Mouse (Mus musculus): ENCODE data around the gene Lrrc34. TPM values are rescaled to one million over a fixed set of nuclear protein-coding genes. Genes with fewer than 3 reads are reported as not detected.

Gene Lrrc34
- polyA plus RNA-seq, 1 experiment: not detected

GRCm38 (mm10) chr3:30597271-30597670, 50.4 kb downstream of the Lrrc34 start:
- TF ChIP-seq MAX (IDR thresholded peaks at IDR 0.05): no peak
- TF ChIP-seq MYOG (IDR thresholded peaks at IDR 0.05; ENCODE audit: control insufficient read depth, extremely low read depth, insufficient read length): no peak
- TF ChIP-seq FOSL1 (IDR thresholded peaks at IDR 0.05; ENCODE audit: insufficient read depth, low read length, poor library complexity, severe bottlenecking): no peak
- no peak for TF ChIP-seq CTCF (IDR thresholded peaks at IDR 0.05; ENCODE audit: control insufficient read depth, insufficient read depth, insufficient read length)
- TF ChIP-seq MYOD1 (IDR thresholded peaks at IDR 0.05; ENCODE audit: control insufficient read depth, insufficient read length, low read depth): no peak
- no peak for TF ChIP-seq CEBPB (IDR thresholded peaks at IDR 0.05; ENCODE audit: low read depth)
- H3K79me3 ChIP-seq (ENCODE audit: low read depth): no peaks in the 10 kb centered on the region
- no peaks in the 10 kb centered on the region for H3K36me3 ChIP-seq (ENCODE audit: control insufficient read depth, insufficient read depth)

GRCm38 (mm10) chr3:30595111-30595832, 52.4 kb downstream of the Lrrc34 start:
- Histone ChIP-seq H3K79me2 (ENCODE audit: control insufficient read depth, insufficient read depth) (no peaks in the 10 kb centered on the region), H3K27me3 (ENCODE audit: control insufficient read depth, insufficient read depth, insufficient read length) (no peaks in the 10 kb centered on the region), H3K79me3 (ENCODE audit: low read depth) (no peaks in the 10 kb centered on the region), H3K36me3 (ENCODE audit: control insufficient read depth, insufficient read depth) (no peaks in the 10 kb centered on the region), H3ac (ENCODE audit: control insufficient read depth, insufficient read length, low read depth) (peak overlapping the region; percentile 88), H3K4me3 (ENCODE audit: insufficient read depth, poor library complexity, severe bottlenecking) (peak overlapping the region; percentile 36)
- no peak for TF ChIP-seq MYOG (IDR thresholded peaks at IDR 0.05; ENCODE audit: control insufficient read depth, extremely low read depth, insufficient read length)
- TF ChIP-seq MAX (IDR thresholded peaks at IDR 0.05): no peak
- no peak for TF ChIP-seq FOSL1 (IDR thresholded peaks at IDR 0.05; ENCODE audit: insufficient read depth, low read length, poor library complexity, severe bottlenecking)
- TF ChIP-seq MYOD1 (IDR thresholded peaks at IDR 0.05; ENCODE audit: control insufficient read depth, insufficient read length, low read depth): no peak
- TF ChIP-seq CEBPB (IDR thresholded peaks at IDR 0.05; ENCODE audit: low read depth): no peak
- no peak for TF ChIP-seq CTCF (IDR thresholded peaks at IDR 0.05; ENCODE audit: control insufficient read depth, insufficient read depth, insufficient read length)
- TF ChIP-seq USF1 (IDR thresholded peaks at IDR 0.05; ENCODE audit: low read depth): no peak

More at GRCm38 (mm10) chr3:30597271-30597670, 50.4 kb downstream of the Lrrc34 start:
- Histone ChIP-seq H3K4me3 (ENCODE audit: insufficient read depth, poor library complexity, severe bottlenecking) (no peak overlapping the region), H3K79me2 (ENCODE audit: control insufficient read depth, insufficient read depth) (no peaks in the 10 kb centered on the region), H3K27me3 (ENCODE audit: control insufficient read depth, insufficient read depth, insufficient read length) (no peaks in the 10 kb centered on the region), H3ac (ENCODE audit: control insufficient read depth, insufficient read length, low read depth) (no peak overlapping the region)

GRCm38 (mm10) chr3:30593719-30594485, 53.8 kb downstream of the Lrrc34 start:
- TF ChIP-seq MAX (IDR thresholded peaks at IDR 0.05): no peak
- TF ChIP-seq CEBPB (IDR thresholded peaks at IDR 0.05; ENCODE audit: low read depth): no peak
- no peak for TF ChIP-seq USF1 (IDR thresholded peaks at IDR 0.05; ENCODE audit: low read depth)
- TF ChIP-seq FOSL1 (IDR thresholded peaks at IDR 0.05; ENCODE audit: insufficient read depth, low read length, poor library complexity, severe bottlenecking): no peak
- no peak for TF ChIP-seq MYOG (IDR thresholded peaks at IDR 0.05; ENCODE audit: control insufficient read depth, extremely low read depth, insufficient read length)
- TF ChIP-seq MYOD1 (IDR thresholded peaks at IDR 0.05; ENCODE audit: control insufficient read depth, insufficient read length, low read depth): no peak
- TF ChIP-seq CTCF (IDR thresholded peaks at IDR 0.05; ENCODE audit: control insufficient read depth, insufficient read depth, insufficient read length): no peak
- Histone ChIP-seq H3ac (ENCODE audit: control insufficient read depth, insufficient read length, low read depth) (no peak overlapping the region), H3K27me3 (ENCODE audit: control insufficient read depth, insufficient read depth, insufficient read length) (no peaks in the 10 kb centered on the region), H3K79me3 (ENCODE audit: low read depth) (no peaks in the 10 kb centered on the region), H3K79me2 (ENCODE audit: control insufficient read depth, insufficient read depth) (no peaks in the 10 kb centered on the region), H3K36me3 (ENCODE audit: control insufficient read depth, insufficient read depth) (no peaks in the 10 kb centered on the region), H3K4me3 (ENCODE audit: insufficient read depth, poor library complexity, severe bottlenecking) (no peak overlapping the region)

- TF ChIP-seq MYOG (IDR thresholded peaks at IDR 0.05; ENCODE audit: control insufficient read depth, extremely low read depth, insufficient read length) (no peak), CEBPB (IDR thresholded peaks at IDR 0.05; ENCODE audit: low read depth) (no peak), CTCF (IDR thresholded peaks at IDR 0.05; ENCODE audit: control insufficient read depth, insufficient read depth, insufficient read length) (no peak), USF1 (IDR thresholded peaks at IDR 0.05; ENCODE audit: low read depth) (no peak), FOSL1 (IDR thresholded peaks at IDR 0.05; ENCODE audit: insufficient read depth, low read length, poor library complexity, severe bottlenecking) (no peak), MYOD1 (IDR thresholded peaks at IDR 0.05; ENCODE audit: control insufficient read depth, insufficient read length, low read depth) (no peak), MAX (IDR thresholded peaks at IDR 0.05) (no peak)
- no peaks in the 10 kb centered on the region for H3K79me3 ChIP-seq (ENCODE audit: low read depth)
- H3ac ChIP-seq (ENCODE audit: control insufficient read depth, insufficient read length, low read depth): no peak overlapping the region
- H3K36me3 ChIP-seq (ENCODE audit: control insufficient read depth, insufficient read depth): no peaks in the 10 kb centered on the region
- H3K27me3 ChIP-seq (ENCODE audit: control insufficient read depth, insufficient read depth, insufficient read length): no peaks in the 10 kb centered on the region
- H3K79me2 ChIP-seq (ENCODE audit: control insufficient read depth, insufficient read depth): no peaks in the 10 kb centered on the region
- no peak overlapping the region for H3K4me3 ChIP-seq (ENCODE audit: insufficient read depth, poor library complexity, severe bottlenecking)
These were observed 55.2 kb downstream of the Lrrc34 start for GRCm38 (mm10) chr3:30592418-30592853.

GRCm38 (mm10) chr3:30588865-30589264, 58.8 kb downstream of the Lrrc34 start:
- Histone ChIP-seq H3K79me3 (ENCODE audit: low read depth) (no peaks in the 10 kb centered on the region), H3K36me3 (ENCODE audit: control insufficient read depth, insufficient read depth) (no peaks in the 10 kb centered on the region), H3K27me3 (ENCODE audit: control insufficient read depth, insufficient read depth, insufficient read length) (no peaks in the 10 kb centered on the region), H3K4me3 (ENCODE audit: insufficient read depth, poor library complexity, severe bottlenecking) (no peak overlapping the region), H3ac (ENCODE audit: control insufficient read depth, insufficient read length, low read depth) (no peak overlapping the region), H3K79me2 (ENCODE audit: control insufficient read depth, insufficient read depth) (no peaks in the 10 kb centered on the region)
- TF ChIP-seq CEBPB (IDR thresholded peaks at IDR 0.05; ENCODE audit: low read depth) (no peak), USF1 (IDR thresholded peaks at IDR 0.05; ENCODE audit: low read depth) (no peak), MAX (IDR thresholded peaks at IDR 0.05) (no peak), FOSL1 (IDR thresholded peaks at IDR 0.05; ENCODE audit: insufficient read depth, low read length, poor library complexity, severe bottlenecking) (no peak), CTCF (IDR thresholded peaks at IDR 0.05; ENCODE audit: control insufficient read depth, insufficient read depth, insufficient read length) (no peak), MYOG (IDR thresholded peaks at IDR 0.05; ENCODE audit: control insufficient read depth, extremely low read depth, insufficient read length) (no peak), MYOD1 (IDR thresholded peaks at IDR 0.05; ENCODE audit: control insufficient read depth, insufficient read length, low read depth) (no peak)

Other genes with a start within 250 kb of the Lrrc34 start
- gene Mecom, start 99.9 kb downstream of the Lrrc34 start, polyA plus RNA-seq (2012; fragmentation: generic; extraction: Trizol): 1.3 TPM
- 0.02 TPM for gene Actrt3, start 47.9 kb downstream of the Lrrc34 start, polyA plus RNA-seq (2012; fragmentation: generic; extraction: Trizol)
- 3.5 TPM for gene Mynn, start 45.8 kb downstream of the Lrrc34 start, polyA plus RNA-seq (2012; fragmentation: generic; extraction: Trizol)
- gene Lrriq4, start 3.4 kb downstream of the Lrrc34 start, polyA plus RNA-seq (2012; fragmentation: generic; extraction: Trizol): not detected
- gene Lrrc31, start 52.0 kb upstream of the Lrrc34 start, polyA plus RNA-seq (2012; fragmentation: generic; extraction: Trizol): not detected
- not detected for gene Samd7, start 98.4 kb upstream of the Lrrc34 start, polyA plus RNA-seq (2012; fragmentation: generic; extraction: Trizol)
- 13.0 TPM for gene Sec62, start 145.0 kb upstream of the Lrrc34 start, polyA plus RNA-seq (2012; fragmentation: generic; extraction: Trizol)
- gene Gpr160, start 208.1 kb upstream of the Lrrc34 start, polyA plus RNA-seq (2012; fragmentation: generic; extraction: Trizol): 0.07 TPM